Mouse (Mus musculus) C2C12 (cell line): ENCODE measurements around the gene Osbpl9.

Experiments
- CTCF ChIP-seq: IDR thresholded peaks from one replicate; pipeline ENCODE4 v1.5.1; 2011; ENCODE audit not compliant: control insufficient read depth, insufficient read depth, insufficient read length
- USF1 ChIP-seq: IDR thresholded peaks from one replicate; pipeline ENCODE4 v1.6.1; 2011; ENCODE audit warnings: low read depth, mild to moderate bottlenecking, control low read depth, moderate library complexity

- TF ChIP-seq USF1 = no peak
- TF ChIP-seq CTCF = no peak
Measured at GRCm38 (mm10) chr4:109175677-109176076, 26.4 kb downstream of the Osbpl9 start.
